Mouse (Mus musculus) heart, embryonic 12.5 days (tissue): ENCODE results near the gene Tekt3. TPM values are rescaled to one million over a fixed set of nuclear protein-coding genes. Genes with fewer than 3 reads are reported as not detected.

Experiments used
- polyA plus RNA-seq: library from polyadenylated mRNA; unstranded; fragments of >200 nt; fragmentation: Nextera tagmentation; extraction: Ambion mirVana; gene quantifications from 2 replicates; pipeline ENCODE4 v1.2.1, GENCODE M21; 2016

The Tekt3 gene
- polyA plus RNA-seq, 1 experiment from 2014 or later = not detected

Other genes with a start within 250 kb of the Tekt3 start
- 5.4 and 6.0 TPM in 2 replicates for gene Trim16, start 241.4 kb upstream of the Tekt3 start, polyA plus RNA-seq
- 0.17 and 0.23 TPM in 2 replicates for gene Fbxw10, start 214.6 kb upstream of the Tekt3 start, polyA plus RNA-seq
- 48.0 and 50.6 TPM in 2 replicates for gene Tvp23b, start 182.2 kb upstream of the Tekt3 start, polyA plus RNA-seq
- gene Cdrt4, start 110.5 kb upstream of the Tekt3 start, polyA plus RNA-seq = 0.28 TPM in 1 of 2 replicates, not detected in the other
- gene Pmp22, start 67.3 kb downstream of the Tekt3 start, polyA plus RNA-seq = 67.8 and 72.8 TPM in 2 replicates